Mouse (Mus musculus): ENCODE data around the gene Zfp950.

GRCm38 (mm10) chr19:61110184-61110583, 30.5 kb downstream of the Zfp950 start:
- TF ChIP-seq POLR2A (IDR thresholded peaks at IDR 0.05; ENCODE audit: extremely low read depth, insufficient read depth, low read length) (no peak), CTCF (IDR thresholded peaks at IDR 0.05; ENCODE audit: low read depth, low read length) (no peak)

Data from liver, adult 2 months (tissue).